Mouse (Mus musculus) cerebellum, adult 2 months (tissue): ENCODE results near the gene Strn4.

ENCODE experiments used
- CTCF ChIP-seq: fragments of 200-500 bp; IDR thresholded peaks from 2 replicates; pipeline ENCODE4 v1.5.1; 2011; ENCODE audit warnings: low read depth, mild to moderate bottlenecking, control low read depth, low read length, moderate library complexity, borderline replicate concordance; ENCODE audit not compliant: insufficient read depth
- POLR2A ChIP-seq: fragments of 200-500 bp; IDR thresholded peaks from 2 replicates; pipeline ENCODE4 v1.6.1; 2011; ENCODE audit warnings: low read length, control low read depth, borderline replicate concordance; ENCODE audit not compliant: insufficient read depth

- TF ChIP-seq POLR2A = no peak
- TF ChIP-seq CTCF = no peak
Measured at GRCm38 (mm10) chr7:16883162-16883561, 67.5 kb downstream of the Strn4 start.
